Mouse (Mus musculus): ENCODE results near the gene Cenpf. TPM values are rescaled to one million over a fixed set of nuclear protein-coding genes. Genes with fewer than 3 reads are reported as not detected.
"Not testable (repeated sequence)": the region's sequence is repeated elsewhere in the genome, so short reads cannot be mapped to it uniquely, and the experiment has no call there.

The Cenpf gene
- polyA plus RNA-seq, 1 experiment from 2014 or later = 47.0 TPM

DNA sequence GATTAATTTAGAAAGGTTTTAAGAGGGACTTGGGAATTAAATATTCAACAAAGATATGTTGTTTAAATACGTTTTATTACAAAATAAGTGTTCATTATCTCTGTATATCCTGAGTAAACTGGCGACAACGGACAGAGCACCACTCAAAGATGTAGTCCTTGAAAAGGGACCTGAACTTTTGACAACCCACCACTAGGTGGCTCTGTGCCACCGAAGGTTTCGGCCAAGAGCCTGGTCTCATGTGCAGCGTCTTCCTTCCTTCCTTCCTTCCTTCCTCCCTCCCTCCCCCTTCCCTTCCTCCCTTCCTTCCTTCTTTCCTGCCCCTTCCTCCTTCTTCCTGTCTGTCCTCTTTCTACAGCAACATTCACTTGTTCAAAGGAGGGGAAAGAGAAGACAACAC lies 13.1 kb upstream of the Cenpf start:
- WGBS = 0% methylated on average over 6 of the region's 6 CpGs
- Histone ChIP-seq H3K27me3 (replicated peaks; ENCODE audit: control insufficient read depth, insufficient read depth, low read length) (no peaks in the 10 kb centered on the region), H3K9ac (ENCODE audit: low read depth, low read length) (no peak overlapping the region), H3K9me3 (ENCODE audit: control insufficient read depth, low read length) (no peaks in the 10 kb centered on the region), H3K36me3 (ENCODE audit: control insufficient read depth, insufficient read depth, low read length) (no peaks in the 10 kb centered on the region), H3K27ac (ENCODE audit: low read depth, low read length) (no peak overlapping the region), H3K4me1 (replicated peaks; ENCODE audit: control insufficient read depth, insufficient read depth, low read length) (no peaks in the 10 kb centered on the region), H3K4me2 (no peak overlapping the region), H3K4me3 (ENCODE audit: low read depth, low read length) (no peak overlapping the region)
- ATAC-seq (replicated peaks; ENCODE audit: low FRiP score) (peak; percentile 55; the same call in 1 of the 2 replicates), DNase-seq (ENCODE audit: low spot score) (peak; percentile 49)

- H3K27ac ChIP-seq (ENCODE audit: low read depth, low read length) = no peak overlapping the region
- peaks cover 4% of the 10 kb centered on the region; the same call in 1 of the 2 replicates for H3K4me1 ChIP-seq (replicated peaks; ENCODE audit: control insufficient read depth, insufficient read depth, low read length)
- no peak overlapping the region for H3K4me3 ChIP-seq (ENCODE audit: low read depth, low read length)
- DNase-seq (ENCODE audit: low spot score) (no peak), ATAC-seq (replicated peaks; ENCODE audit: low FRiP score) (no peak)
- no peaks in the 10 kb centered on the region for H3K36me3 ChIP-seq (ENCODE audit: control insufficient read depth, insufficient read depth, low read length)
- H3K9me3 ChIP-seq (ENCODE audit: control insufficient read depth, low read length) = no peaks in the 10 kb centered on the region
- 62% methylated on average over 6 of the region's 6 CpGs for WGBS
- H3K27me3 ChIP-seq (replicated peaks; ENCODE audit: control insufficient read depth, insufficient read depth, low read length) = no peaks in the 10 kb centered on the region
- no peak overlapping the region for H3K9ac ChIP-seq (ENCODE audit: low read depth, low read length)
- H3K4me2 ChIP-seq = no peak overlapping the region
Observed at GRCm38 (mm10) chr1:189700186-189700585, 12.3 kb upstream of the Cenpf start.

- H3K9me3 ChIP-seq (ENCODE audit: control insufficient read depth, low read length) = no peaks in the 10 kb centered on the region
- 58% methylated on average over 4 of the region's 4 CpGs for WGBS
- H3K36me3 ChIP-seq (ENCODE audit: control insufficient read depth, insufficient read depth, low read length) = no peaks in the 10 kb centered on the region
- no peaks in the 10 kb centered on the region for H3K27me3 ChIP-seq (replicated peaks; ENCODE audit: control insufficient read depth, insufficient read depth, low read length)
- no peak overlapping the region for H3K4me2 ChIP-seq
- ATAC-seq (replicated peaks; ENCODE audit: low FRiP score) (no peak; the same call in 1 of the 2 replicates), DNase-seq (ENCODE audit: low spot score) (no peak)
- H3K4me3 ChIP-seq (ENCODE audit: low read depth, low read length) = no peak overlapping the region
- peaks cover 5% of the 10 kb centered on the region; the same call in 1 of the 2 replicates for H3K4me1 ChIP-seq (replicated peaks; ENCODE audit: control insufficient read depth, insufficient read depth, low read length)
- no peak overlapping the region for H3K9ac ChIP-seq (ENCODE audit: low read depth, low read length)
- no peak overlapping the region for H3K27ac ChIP-seq (ENCODE audit: low read depth, low read length)
Observed at GRCm38 (mm10) chr1:189698416-189698815, 10.5 kb upstream of the Cenpf start.

- ATAC-seq (replicated peaks; ENCODE audit: low FRiP score) = peak; percentile 65
Observed at GRCm38 (mm10) chr1:189695321-189695720, 7.4 kb upstream of the Cenpf start.

DNA sequence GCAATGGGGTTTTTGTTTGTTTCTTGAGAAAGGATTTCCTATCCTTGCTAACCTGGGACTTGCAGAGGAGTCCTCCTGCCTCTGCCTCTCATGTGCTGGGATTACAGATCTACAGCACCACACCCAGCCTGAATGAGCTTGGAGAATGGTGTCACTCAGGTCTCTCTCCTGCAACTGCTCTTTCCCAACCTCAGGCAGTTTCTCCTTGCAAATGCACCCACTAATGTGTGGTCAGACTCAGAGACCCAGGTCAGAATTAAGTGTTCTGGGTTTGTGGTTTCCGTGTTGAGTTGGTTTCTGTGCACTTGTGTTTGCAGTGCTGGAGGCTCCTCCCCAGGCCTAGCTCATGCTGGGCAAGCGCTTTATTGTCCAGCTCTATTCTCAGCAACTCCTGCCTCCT lies 6.5 kb upstream of the Cenpf start:
- 72% methylated on average over 2 of the region's 2 CpGs for WGBS
- Histone ChIP-seq H3K4me3 (ENCODE audit: low read depth, low read length) (no peak overlapping the region), H3K4me2 (no peak overlapping the region), H3K27ac (ENCODE audit: low read depth, low read length) (no peak overlapping the region), H3K36me3 (ENCODE audit: control insufficient read depth, insufficient read depth, low read length) (no peaks in the 10 kb centered on the region), H3K27me3 (replicated peaks; ENCODE audit: control insufficient read depth, insufficient read depth, low read length) (no peaks in the 10 kb centered on the region), H3K9me3 (ENCODE audit: control insufficient read depth, low read length) (no peaks in the 10 kb centered on the region), H3K9ac (ENCODE audit: low read depth, low read length) (no peak overlapping the region), H3K4me1 (replicated peaks; ENCODE audit: control insufficient read depth, insufficient read depth, low read length) (peaks cover 5% of the 10 kb centered on the region; the same call in 1 of the 2 replicates)
- ATAC-seq (replicated peaks; ENCODE audit: low FRiP score) (no peak), DNase-seq (ENCODE audit: low spot score) (no peak)

More at GRCm38 (mm10) chr1:189695321-189695720, 7.4 kb upstream of the Cenpf start:
- H3K9ac ChIP-seq (ENCODE audit: low read depth, low read length) = no peak overlapping the region
- H3K4me3 ChIP-seq (ENCODE audit: low read depth, low read length) = no peak overlapping the region
- no peak overlapping the region for H3K4me2 ChIP-seq
- no peaks in the 10 kb centered on the region for H3K27me3 ChIP-seq (replicated peaks; ENCODE audit: control insufficient read depth, insufficient read depth, low read length)
- no peaks in the 10 kb centered on the region for H3K9me3 ChIP-seq (ENCODE audit: control insufficient read depth, low read length)
- DNase-seq (ENCODE audit: low spot score) = no peak
- H3K27ac ChIP-seq (ENCODE audit: low read depth, low read length) = no peak overlapping the region
- no peaks in the 10 kb centered on the region for H3K36me3 ChIP-seq (ENCODE audit: control insufficient read depth, insufficient read depth, low read length)
- H3K4me1 ChIP-seq (replicated peaks; ENCODE audit: control insufficient read depth, insufficient read depth, low read length) = peaks cover 5% of the 10 kb centered on the region; the same call in 1 of the 2 replicates

DNA sequence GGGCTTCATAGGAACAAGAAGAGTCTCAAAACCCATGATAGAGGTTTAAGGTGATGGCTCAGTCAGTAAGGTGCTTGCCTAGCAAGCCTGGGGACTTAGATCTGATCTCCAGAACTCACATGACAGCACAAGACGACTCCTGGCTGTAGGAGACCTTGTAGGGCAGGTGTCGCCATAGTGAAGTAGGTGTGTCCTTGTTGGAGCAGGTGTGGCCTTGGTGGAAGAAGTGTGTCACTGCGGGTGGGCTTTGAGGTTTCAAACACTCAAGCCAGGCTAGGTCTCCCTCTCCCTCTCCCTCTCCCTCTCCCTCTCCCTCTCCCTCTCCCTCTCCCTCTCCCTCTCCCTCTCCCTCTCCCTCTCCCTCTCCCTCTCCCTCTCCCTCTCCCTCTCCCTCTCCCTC lies 4.6 kb upstream of the Cenpf start:
- not testable (repeated sequence) for H3K4me2 ChIP-seq; H3K4me1 ChIP-seq (replicated peaks; ENCODE audit: control insufficient read depth, insufficient read depth, low read length); H3K4me3 ChIP-seq (ENCODE audit: low read depth, low read length); H3K27me3 ChIP-seq (replicated peaks; ENCODE audit: control insufficient read depth, insufficient read depth, low read length); H3K36me3 ChIP-seq (ENCODE audit: control insufficient read depth, insufficient read depth, low read length); H3K27ac ChIP-seq (ENCODE audit: low read depth, low read length); H3K9ac ChIP-seq (ENCODE audit: low read depth, low read length); ATAC-seq (replicated peaks; ENCODE audit: low FRiP score); H3K9me3 ChIP-seq (ENCODE audit: control insufficient read depth, low read length); DNase-seq (ENCODE audit: low spot score)
- WGBS = 40% methylated on average over 3 of the region's 3 CpGs

- peak overlapping the region; percentile 66; the same call in 1 of the 2 replicates for H3K9ac ChIP-seq (ENCODE audit: low read depth, low read length)
- ATAC-seq (replicated peaks; ENCODE audit: low FRiP score) (no peak), DNase-seq (ENCODE audit: low spot score) (no peak)
- peak overlapping the region; percentile 83 for H3K4me2 ChIP-seq
- no peaks in the 10 kb centered on the region for H3K27me3 ChIP-seq (replicated peaks; ENCODE audit: control insufficient read depth, insufficient read depth, low read length)
- H3K4me1 ChIP-seq (replicated peaks; ENCODE audit: control insufficient read depth, insufficient read depth, low read length) = peaks cover 13% of the 10 kb centered on the region
- WGBS = 47% methylated on average over 4 of the region's 4 CpGs
- H3K27ac ChIP-seq (ENCODE audit: low read depth, low read length) = no peak overlapping the region
- H3K4me3 ChIP-seq (ENCODE audit: low read depth, low read length) = peak overlapping the region; percentile 98
- H3K9me3 ChIP-seq (ENCODE audit: control insufficient read depth, low read length) = no peaks in the 10 kb centered on the region
- peaks cover 6% of the 10 kb centered on the region; the same call in 1 of the 2 replicates for H3K36me3 ChIP-seq (ENCODE audit: control insufficient read depth, insufficient read depth, low read length)
Observed at GRCm38 (mm10) chr1:189689050-189689833, 1.4 kb upstream of the Cenpf start.

- 2% methylated on average over 15 of the region's 15 CpGs for WGBS
- no peak for DNase-seq (ENCODE audit: low spot score)
- Histone ChIP-seq H3K4me2 (peak overlapping the region; percentile 83), H3K4me1 (replicated peaks; ENCODE audit: control insufficient read depth, insufficient read depth, low read length) (peaks cover 13% of the 10 kb centered on the region), H3K4me3 (ENCODE audit: low read depth, low read length) (peak overlapping the region; percentile 98), H3K9ac (ENCODE audit: low read depth, low read length) (peak overlapping the region; percentile 66), H3K27ac (ENCODE audit: low read depth, low read length) (no peak overlapping the region), H3K36me3 (ENCODE audit: control insufficient read depth, insufficient read depth, low read length) (peaks cover 11% of the 10 kb centered on the region), H3K9me3 (ENCODE audit: control insufficient read depth, low read length) (no peaks in the 10 kb centered on the region), H3K27me3 (replicated peaks; ENCODE audit: control insufficient read depth, insufficient read depth, low read length) (no peaks in the 10 kb centered on the region)
- peak; percentile 40 for ATAC-seq (replicated peaks; ENCODE audit: low FRiP score)
Observed at GRCm38 (mm10) chr1:189688388-189688750, 483 bp upstream of the Cenpf start.

- no peak overlapping the region for H3K27ac ChIP-seq (ENCODE audit: low read depth, low read length)
Observed at GRCm38 (mm10) chr1:189686025-189686424, 1.9 kb downstream of the Cenpf start.

More at GRCm38 (mm10) chr1:189686025-189686424, 1.9 kb downstream of the Cenpf start:
- Histone ChIP-seq H3K9me3 (ENCODE audit: control insufficient read depth, low read length) (no peaks in the 10 kb centered on the region), H3K4me1 (replicated peaks; ENCODE audit: control insufficient read depth, insufficient read depth, low read length) (peaks cover 13% of the 10 kb centered on the region), H3K4me3 (ENCODE audit: low read depth, low read length) (peak overlapping the region; percentile 40; the same call in 1 of the 2 replicates), H3K27me3 (replicated peaks; ENCODE audit: control insufficient read depth, insufficient read depth, low read length) (no peaks in the 10 kb centered on the region), H3K9ac (ENCODE audit: low read depth, low read length) (0 out of 2 replicates have a peak overlapping the region, but pooled peaks have one; percentile 40), H3K36me3 (ENCODE audit: control insufficient read depth, insufficient read depth, low read length) (peaks cover 22% of the 10 kb centered on the region), H3K4me2 (peak overlapping the region; percentile 83)
- DNase-seq (ENCODE audit: low spot score) (no peak), ATAC-seq (replicated peaks; ENCODE audit: low FRiP score) (no peak)
- 84% methylated on average over 6 of the region's 6 CpGs for WGBS

Data from liver, embryonic 11.5 days (tissue).